Mouse (Mus musculus) lung, adult 2 months (tissue): ENCODE measurements around the gene Eif3g. TPM values are rescaled to one million over a fixed set of nuclear protein-coding genes. Genes with fewer than 3 reads are reported as not detected.

ENCODE experiments used
- DNase-seq: peaks from one replicate; pipeline ENCODE4 v3.0.0; 2022
- H3K4me1 ChIP-seq: fragments of 200-500 bp; 2 replicates; pipeline ENCODE4 v1.6.1; 2011; ENCODE audit warnings: low read length; ENCODE audit not compliant: control insufficient read depth, insufficient read depth
- H3K4me3 ChIP-seq: fragments of 200-500 bp; replicated peaks from 2 replicates; pipeline ENCODE3; 2011; ENCODE audit warnings: low read depth, mild to moderate bottlenecking, control low read depth, low read length; ENCODE audit errors: extremely low read depth
- CTCF ChIP-seq: fragments of 200-500 bp; IDR thresholded peaks from 2 replicates; pipeline ENCODE4 v1.5.1; 2011; ENCODE audit warnings: mild to moderate bottlenecking, low read length, control low read depth; ENCODE audit not compliant: insufficient read depth
- POLR2A ChIP-seq: fragments of 200-500 bp; IDR thresholded peaks from 2 replicates; pipeline ENCODE4 v1.6.1; 2011; ENCODE audit warnings: low read depth, mild to moderate bottlenecking, control low read depth, low read length, borderline replicate concordance; ENCODE audit errors: extremely low read depth
- WGBS: fragments of 180-500 bp; shearing (Covaris S2); methylation state at CpG from one replicate; pipeline ENCODE4 v1.1.7; 2018; 5-methylcytosine and 5-hydroxymethylcytosine counted together
- polyA plus RNA-seq: library from polyadenylated mRNA; depleted of rRNA; stranded (reverse); fragments of >200 nt; gene quantifications from 2 replicates; pipeline ENCODE4 v1.2.3, GENCODE M21; 2012

Eif3g gene
- polyA plus RNA-seq, 1 experiment: 93.6 TPM

DNA sequence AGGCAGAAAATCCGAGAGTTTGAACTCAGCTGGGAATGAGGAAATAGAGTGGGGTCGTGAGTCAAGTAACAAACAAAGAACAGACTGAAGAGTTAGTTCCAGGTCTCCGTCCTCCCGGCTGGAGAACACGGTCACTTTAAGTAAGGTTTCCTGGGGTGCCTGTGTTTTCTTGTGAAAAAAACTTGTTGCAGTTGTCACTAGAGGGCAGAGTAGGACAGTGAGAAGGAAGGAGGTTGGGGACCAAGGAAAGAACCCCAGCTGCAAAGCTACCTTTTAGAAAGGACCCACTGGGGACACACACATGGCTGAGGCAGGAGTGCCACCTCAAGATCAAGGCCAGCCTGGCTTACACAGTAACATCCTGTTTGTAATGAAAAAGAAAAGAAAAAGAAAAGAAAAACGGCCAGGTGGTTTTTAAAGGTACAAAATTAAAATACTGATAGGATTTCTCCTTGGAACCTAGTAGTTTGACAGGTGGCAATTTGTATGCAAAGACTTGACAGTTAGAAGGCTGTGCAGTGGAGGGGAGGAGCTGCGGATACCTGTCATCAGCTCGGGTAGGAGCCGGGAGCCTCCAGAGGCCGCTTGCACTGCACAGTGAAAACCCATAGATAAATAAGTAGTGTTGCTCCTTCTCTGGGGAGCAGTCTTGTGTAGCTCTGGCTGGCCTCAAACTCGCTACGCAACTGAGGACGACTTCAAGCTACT lies 3.2 kb upstream of the Eif3g start:
- no peak for DNase-seq
- whole genome bisulfite sequencing: 8% methylated on average over 13 of the region's 13 CpGs
- TF ChIP-seq POLR2A (no peak), CTCF (peak; percentile 44; the same call in 1 of the 2 replicates)
- H3K4me3 ChIP-seq: no peak overlapping the region
- H3K4me1 ChIP-seq: peaks cover 7% of the 10 kb centered on the region

DNA sequence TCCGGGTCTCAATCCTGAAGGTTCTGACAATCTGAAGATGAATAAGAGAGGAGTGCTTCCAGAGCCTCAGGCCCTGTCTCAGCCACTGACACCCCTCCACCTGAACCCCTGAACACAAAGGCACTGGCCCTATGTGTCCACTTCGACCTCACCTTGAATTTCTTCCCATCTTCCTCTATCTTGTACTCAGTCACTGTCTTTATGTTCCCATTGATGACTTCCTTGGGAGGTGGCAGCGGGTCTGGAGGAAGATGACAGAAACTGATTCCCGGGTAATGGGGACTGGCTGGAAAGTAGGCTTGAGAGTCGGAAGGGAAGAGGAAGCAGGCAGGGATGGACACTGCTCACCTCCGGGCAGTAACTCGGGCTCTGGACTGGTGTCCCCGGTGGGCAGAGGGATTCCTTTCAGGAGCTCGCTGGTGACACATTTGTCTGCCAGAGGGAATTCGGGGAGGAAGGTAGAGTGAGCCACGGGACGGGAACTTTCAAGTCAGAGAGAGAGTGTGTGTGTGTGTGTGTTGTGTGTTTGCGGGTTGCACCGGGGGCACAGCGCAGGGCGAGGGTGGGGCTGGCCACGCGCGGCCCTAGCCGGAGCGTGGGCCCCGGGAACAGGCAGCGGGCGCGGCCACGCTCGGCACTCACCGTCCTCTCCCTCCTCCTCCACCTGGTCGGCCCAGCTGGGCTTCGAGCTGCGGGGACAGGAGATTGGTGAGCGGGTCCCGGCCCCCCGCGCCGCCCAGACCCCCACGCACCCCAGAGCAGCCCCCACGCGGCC lies 500 bp downstream of the Eif3g start:
- Histone ChIP-seq H3K4me3 (peak overlapping the region; percentile 72), H3K4me1 (peaks cover 7% of the 10 kb centered on the region)
- TF ChIP-seq CTCF (no peak), POLR2A (no peak)
- no peak for DNase-seq
- WGBS: 5% methylated on average over 39 of the region's 39 CpGs

DNA sequence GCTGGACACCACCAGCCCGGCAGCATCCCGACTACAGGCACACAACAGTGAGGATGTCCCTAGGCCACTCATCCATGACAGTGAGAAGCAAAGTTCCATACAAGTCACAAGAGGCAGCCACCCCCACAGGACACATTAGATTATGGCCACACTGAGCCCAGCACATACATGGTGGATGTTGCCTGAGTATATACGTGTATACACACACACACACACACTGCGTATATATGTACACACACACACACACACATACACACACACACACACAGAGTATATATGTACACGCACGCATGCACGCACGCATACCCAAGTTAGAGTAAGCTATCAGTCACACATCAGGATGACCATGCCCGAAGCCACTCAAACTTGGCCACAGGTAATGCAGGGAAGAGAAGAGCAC lies 3.0 kb downstream of the Eif3g start:
- Histone ChIP-seq H3K4me1 (peaks cover 7% of the 10 kb centered on the region), H3K4me3 (no peak overlapping the region)
- 95% methylated on average over 9 of the region's 9 CpGs for WGBS
- TF ChIP-seq POLR2A (no peak), CTCF (no peak)
- no peak for DNase-seq

DNA sequence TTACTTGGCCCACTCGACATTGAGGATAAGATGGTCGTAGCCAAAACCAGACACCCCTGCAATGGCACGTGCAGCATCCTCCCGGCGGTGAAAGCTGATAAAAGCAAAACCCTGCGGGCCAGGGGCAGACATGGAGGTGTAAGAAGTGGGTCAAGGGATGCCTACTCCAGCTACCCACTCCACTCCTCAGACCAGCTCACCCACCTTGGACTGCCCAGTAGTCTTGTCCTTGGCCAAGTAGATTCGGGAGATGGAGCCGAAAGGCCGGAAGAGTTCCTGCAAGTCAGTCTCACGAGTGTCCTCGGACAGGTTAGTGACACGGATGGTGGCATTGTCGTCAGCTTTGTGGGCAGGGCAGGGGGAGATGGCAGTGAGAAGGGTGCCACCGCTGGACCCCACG lies 3.8 kb downstream of the Eif3g start:
- TF ChIP-seq POLR2A (no peak), CTCF (no peak)
- H3K4me3 ChIP-seq: no peak overlapping the region
- DNase-seq: no peak
- 87% methylated on average over 15 of the region's 15 CpGs for WGBS
- H3K4me1 ChIP-seq: peaks cover 7% of the 10 kb centered on the region

DNA sequence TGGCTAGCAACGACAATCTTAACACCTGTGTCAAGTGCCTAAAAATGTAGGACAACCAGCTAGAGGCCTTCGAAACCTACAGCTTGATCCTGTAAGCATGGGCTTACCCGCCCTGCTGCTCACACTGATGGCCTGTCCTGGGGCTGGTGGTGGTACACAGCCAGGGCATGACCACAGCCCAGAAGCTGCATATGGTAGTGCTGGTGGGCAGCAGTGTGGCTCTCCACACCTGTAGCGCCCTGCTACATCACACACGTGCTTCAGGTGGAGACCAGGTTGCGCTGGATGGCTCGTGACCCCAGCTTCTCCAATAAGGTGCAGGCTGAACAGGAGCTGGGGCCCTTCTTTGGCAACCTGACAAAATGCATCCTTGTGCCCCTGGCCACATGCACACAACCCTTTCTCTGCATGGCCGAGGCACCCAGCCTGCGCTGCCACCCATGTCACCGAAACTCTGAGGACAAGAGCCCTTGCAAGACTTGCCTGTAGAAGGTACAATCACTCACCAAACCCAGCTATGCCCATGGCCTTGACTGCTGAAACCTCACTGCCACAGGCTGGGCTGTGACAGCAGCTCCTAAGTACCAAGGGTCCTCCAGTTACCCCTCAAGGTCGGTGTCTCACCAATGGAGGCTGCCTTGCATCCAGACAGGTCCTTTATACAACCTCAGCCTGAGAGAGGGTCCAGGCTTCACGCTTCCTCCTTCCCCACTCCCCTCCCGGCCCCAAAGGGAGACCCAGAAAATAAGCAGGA lies 4.7 kb downstream of the Eif3g start:
- no peak overlapping the region for H3K4me3 ChIP-seq
- DNase-seq: no peak
- WGBS: 79% methylated on average over 13 of the region's 13 CpGs
- peaks cover 7% of the 10 kb centered on the region for H3K4me1 ChIP-seq
- no peak for TF ChIP-seq POLR2A
- TF ChIP-seq CTCF: no peak

DNA sequence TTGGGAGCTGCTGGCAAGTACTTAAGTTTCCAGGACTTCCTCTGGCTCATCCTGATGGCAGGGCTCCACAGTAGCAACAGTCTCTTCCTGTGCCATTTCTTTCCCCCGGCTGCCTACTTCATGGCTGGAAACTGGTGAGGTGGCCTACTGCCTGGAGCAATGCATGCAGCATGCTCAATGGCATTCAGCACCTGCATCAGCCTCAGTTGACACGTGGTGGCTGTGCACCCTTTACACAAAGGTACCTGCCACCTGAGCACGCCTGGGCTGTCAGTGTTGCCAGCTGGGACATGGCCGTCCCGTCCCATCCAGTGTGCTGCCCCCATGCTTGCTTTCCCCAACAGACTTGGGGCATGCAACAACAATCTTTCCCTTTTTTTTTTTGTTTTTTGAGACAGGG lies 5.4 kb downstream of the Eif3g start:
- TF ChIP-seq POLR2A: no peak
- TF ChIP-seq CTCF: no peak
- Histone ChIP-seq H3K4me1 (peaks cover 7% of the 10 kb centered on the region), H3K4me3 (no peak overlapping the region)
- no peak for DNase-seq
- 52% methylated on average over 5 of the region's 5 CpGs for WGBS

DNA sequence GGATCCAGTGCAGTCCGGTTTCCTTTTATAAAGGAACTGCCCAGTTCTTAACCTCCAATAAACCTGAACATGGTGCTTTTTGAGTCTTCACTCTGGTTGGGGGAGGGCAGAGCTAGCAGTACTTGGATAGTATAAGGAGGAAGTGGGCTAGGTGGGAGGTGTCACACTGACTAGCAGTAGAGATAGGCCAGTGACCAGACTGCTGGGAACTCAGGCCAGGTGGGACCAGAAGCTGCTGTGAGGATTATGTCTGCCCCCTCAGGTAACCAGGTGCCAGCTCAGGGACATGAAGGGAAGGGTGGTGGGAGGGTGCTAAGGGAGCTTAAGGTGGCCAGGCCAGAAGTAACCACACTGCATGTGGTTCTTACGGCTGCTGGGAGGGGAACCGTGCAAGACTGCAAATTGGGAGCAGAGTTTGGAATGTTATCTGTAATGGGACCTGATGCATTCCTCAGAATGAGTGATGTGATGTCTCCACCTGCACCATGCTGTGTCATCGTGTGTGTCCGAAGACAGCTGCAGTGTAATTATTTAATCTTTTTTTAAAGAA lies 6.2 kb downstream of the Eif3g start:
- no peak for DNase-seq
- Histone ChIP-seq H3K4me3 (no peak overlapping the region), H3K4me1 (peaks cover 1% of the 10 kb centered on the region; the same call in 1 of the 2 replicates)
- 57% methylated on average over 5 of the region's 5 CpGs for WGBS
- TF ChIP-seq POLR2A (no peak), CTCF (no peak)

DNA sequence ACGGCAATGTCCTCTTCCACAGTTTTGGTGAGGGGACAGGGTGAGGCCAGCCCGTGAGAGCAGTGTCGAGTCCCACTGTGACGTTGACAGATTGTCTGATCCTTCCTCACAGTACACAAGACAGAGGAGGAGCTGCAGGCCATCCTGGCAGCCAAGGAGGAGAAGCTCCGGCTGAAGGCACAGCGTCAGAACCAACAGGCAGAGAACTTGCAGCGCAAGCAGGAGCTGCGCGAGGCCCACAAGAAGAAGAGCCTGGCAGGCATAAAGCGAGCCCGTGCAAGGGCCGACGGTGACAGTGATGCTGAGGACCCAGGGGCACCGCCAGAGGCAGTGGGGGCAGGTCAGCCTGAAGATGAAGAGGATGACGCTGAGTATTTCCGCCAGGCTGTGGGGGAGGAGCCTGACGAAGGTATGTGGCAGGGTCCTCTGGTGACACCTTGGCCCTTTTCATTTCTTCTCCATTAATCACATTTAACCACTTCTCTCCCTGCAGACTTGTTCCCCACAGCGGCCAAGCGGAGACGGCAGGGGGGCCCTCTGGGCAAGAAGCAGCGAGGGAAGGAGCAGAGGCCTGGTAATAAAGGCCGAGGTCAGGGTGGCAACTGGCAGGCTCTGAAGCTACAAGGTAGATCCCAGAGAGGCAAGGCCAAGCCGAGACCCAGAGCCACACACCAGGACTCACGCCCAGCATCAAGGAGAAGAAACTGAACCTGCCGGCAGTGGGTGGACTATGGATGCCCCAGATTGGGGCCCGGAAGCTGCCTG lies 6.9 kb downstream of the Eif3g start:
- no peak for DNase-seq
- 68% methylated on average over 26 of the region's 26 CpGs for WGBS

More for the DNA sequence above, 6.9 kb downstream of the Eif3g start:
- Histone ChIP-seq H3K4me3 (no peak overlapping the region), H3K4me1 (no peaks in the 10 kb centered on the region; the same call in 1 of the 2 replicates)
- TF ChIP-seq CTCF (no peak), POLR2A (no peak)
